In the genomic region with DNA sequence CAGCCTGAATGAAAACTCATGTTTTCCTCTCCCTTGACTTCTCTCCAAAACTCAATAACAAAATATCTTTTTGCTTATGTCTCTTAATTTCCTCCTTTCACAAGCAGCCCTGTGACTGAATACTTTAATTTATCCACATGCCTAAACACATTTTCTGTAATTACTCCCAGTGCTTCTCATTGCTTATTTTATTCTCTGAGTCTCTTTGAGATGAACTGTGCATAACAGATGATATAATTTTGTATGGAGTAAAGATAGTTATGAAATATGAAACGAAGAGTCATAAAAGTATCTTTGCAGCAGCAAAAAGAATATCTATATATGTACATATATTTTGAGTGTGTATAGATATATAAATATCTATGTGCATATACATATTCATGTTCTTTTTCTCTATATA, we compare ENCODE assay signal across 32 mouse cellular contexts.
"Had no signal": no experiment of that assay in that cellular context is flagged by ENCODE, and none has a peak within 500 bp of the region (broad histone marks: within the 10 kb centered on the region; RNA-seq: fewer than 3 reads in every experiment).

No protein-coding gene starts in this region.

- H3K27me3 ChIP-seq: limb, embryonic 12.5 days; limb, embryonic 13.5 days; limb, embryonic 15.5 days; liver, embryonic 12.5 days; liver, embryonic 13.5 days; liver, embryonic 15.5 days; lung, embryonic 15.5 days; megakaryocyte, embryonic 14.5 days; midbrain, embryonic 12.5 days; midbrain, embryonic 13.5 days; midbrain, embryonic 15.5 days; neural tube, embryonic 12.5 days had no signal

- H3K9me3 ChIP-seq: limb, embryonic 10.5 days; limb, embryonic 12.5 days; limb, embryonic 13.5 days; limb, embryonic 15.5 days; liver, embryonic 12.5 days; liver, embryonic 13.5 days; liver, embryonic 15.5 days; lung, embryonic 15.5 days; megakaryocyte, embryonic 14.5 days; midbrain, embryonic 10.5 days; midbrain, embryonic 12.5 days; midbrain, embryonic 13.5 days; midbrain, embryonic 15.5 days; neural tube, embryonic 12.5 days had no signal

- H3K4me2 ChIP-seq: limb, embryonic 12.5 days; limb, embryonic 13.5 days; limb, embryonic 15.5 days; liver, embryonic 11.5 days; liver, embryonic 12.5 days; liver, embryonic 13.5 days; liver, embryonic 15.5 days; lung, embryonic 14.5 days; lung, embryonic 15.5 days; midbrain, embryonic 11.5 days; midbrain, embryonic 12.5 days; midbrain, embryonic 13.5 days; midbrain, embryonic 15.5 days; neural tube, embryonic 12.5 days had no signal

- H3K4me3 ChIP-seq: limb, embryonic 10.5 days; limb, embryonic 12.5 days; limb, embryonic 13.5 days; limb, embryonic 15.5 days; liver, embryonic 12.5 days; liver, embryonic 13.5 days; liver, embryonic 15.5 days; lung, embryonic 15.5 days; megakaryocyte, embryonic 14.5 days; midbrain, embryonic 10.5 days; midbrain, embryonic 12.5 days; midbrain, embryonic 13.5 days; midbrain, embryonic 15.5 days; myocyte; neural tube, embryonic 12.5 days had no signal

- DNase-seq: left cerebral cortex, postnatal 4 days; liver; liver, embryonic 13.5 days; liver, postnatal 0 days; lung, adult 18-20 months; lung, adult 2 months; lung, embryonic 14.5 days; lung, postnatal 10 days; lung, postnatal 14 days; lung, postnatal 36 days; lung, postnatal 4 days; midbrain, embryonic 14.5 days had no signal

- H3K4me1 ChIP-seq: limb, embryonic 10.5 days; limb, embryonic 12.5 days; limb, embryonic 13.5 days; limb, embryonic 15.5 days; liver, embryonic 12.5 days; liver, embryonic 13.5 days; liver, embryonic 15.5 days; lung, embryonic 15.5 days; megakaryocyte, embryonic 14.5 days; midbrain, embryonic 10.5 days; midbrain, embryonic 12.5 days; midbrain, embryonic 13.5 days; midbrain, embryonic 15.5 days; neural tube, embryonic 12.5 days had no signal

- H3K27ac ChIP-seq: limb, embryonic 10.5 days; limb, embryonic 12.5 days; limb, embryonic 13.5 days; limb, embryonic 15.5 days; liver, embryonic 12.5 days; liver, embryonic 13.5 days; liver, embryonic 14.5 days; liver, embryonic 15.5 days; lung, embryonic 15.5 days; macrophage; midbrain, embryonic 10.5 days; midbrain, embryonic 12.5 days; midbrain, embryonic 13.5 days; midbrain, embryonic 15.5 days; neural tube, embryonic 12.5 days had no signal

- H3K36me3 ChIP-seq: limb, embryonic 10.5 days; limb, embryonic 12.5 days; limb, embryonic 13.5 days; limb, embryonic 15.5 days; liver, embryonic 12.5 days; liver, embryonic 13.5 days; liver, embryonic 15.5 days; lung, embryonic 15.5 days; midbrain, embryonic 10.5 days; midbrain, embryonic 12.5 days; midbrain, embryonic 13.5 days; midbrain, embryonic 15.5 days; neural tube, embryonic 12.5 days had no signal

- ATAC-seq: liver, embryonic 12.5 days; liver, postnatal 0 days; lung, postnatal 0 days; midbrain, embryonic 13.5 days; midbrain, embryonic 15.5 days; midbrain, embryonic 16.5 days had no signal

- H3K9ac ChIP-seq: limb, embryonic 12.5 days; limb, embryonic 13.5 days; limb, embryonic 15.5 days; liver, embryonic 12.5 days; liver, embryonic 13.5 days; liver, embryonic 14.5 days; liver, embryonic 15.5 days; liver, postnatal 0 days; lung, embryonic 14.5 days; lung, embryonic 15.5 days; midbrain, embryonic 12.5 days; midbrain, embryonic 13.5 days; midbrain, embryonic 15.5 days; neural tube, embryonic 12.5 days had no signal
